Mouse (Mus musculus): ENCODE data around the gene Prkcb.

DNA sequence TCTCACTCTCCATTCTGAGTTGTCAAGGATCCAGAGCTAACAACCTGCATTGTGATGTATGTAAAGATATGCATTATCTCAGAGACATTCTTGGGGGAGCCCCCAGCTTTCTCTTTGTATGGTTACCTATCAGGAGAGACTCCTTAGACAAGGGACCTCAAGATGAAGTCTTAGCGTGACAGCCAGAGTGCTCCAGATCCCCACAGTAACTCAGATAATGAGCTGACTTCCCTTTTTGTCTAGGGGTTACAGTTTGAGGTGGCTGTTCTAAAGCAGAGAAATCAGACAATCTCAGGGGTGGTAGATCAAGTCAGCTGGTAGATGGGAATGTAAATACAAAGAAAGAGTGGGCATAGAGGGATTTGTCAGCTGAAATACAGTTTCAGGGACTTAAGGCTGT lies 7.8 kb downstream of the Prkcb start:
- TF ChIP-seq CTCF (IDR thresholded peaks at IDR 0.05; ENCODE audit: control insufficient read depth, insufficient read depth, insufficient read length) (no peak), FOSL1 (IDR thresholded peaks at IDR 0.05; ENCODE audit: insufficient read depth, low read length, poor library complexity, severe bottlenecking) (no peak), USF1 (IDR thresholded peaks at IDR 0.05; ENCODE audit: low read depth) (no peak), CEBPB (IDR thresholded peaks at IDR 0.05; ENCODE audit: low read depth) (no peak), MAX (IDR thresholded peaks at IDR 0.05) (no peak), MYOD1 (IDR thresholded peaks at IDR 0.05; ENCODE audit: control insufficient read depth, insufficient read length, low read depth) (no peak)
